Mouse (Mus musculus): Measurements from ENCODE around the gene Ak4.

Gene Ak4

GRCm38 (mm10) chr4:101511768-101512521 is 92.9 kb downstream of the Ak4 start:
- no peak for DNase-seq (ENCODE audit: low read depth, low spot score)

- no peak for DNase-seq (ENCODE audit: low read depth, low spot score)
Observed at GRCm38 (mm10) chr4:101513251-101513650, 94.2 kb downstream of the Ak4 start.

GRCm38 (mm10) chr4:101515853-101516252 is 96.8 kb downstream of the Ak4 start:
- DNase-seq (ENCODE audit: low read depth, low spot score): no peak
